Mouse (Mus musculus) ES-E14 (cell line): ENCODE measurements around the gene Tlk2.

Experiments
- CHD2 ChIP-seq: IDR thresholded peaks from 2 replicates; pipeline ENCODE4 v1.6.1; 2014; ENCODE audit warnings: mild to moderate bottlenecking, low read depth, low read length, inconsistent platforms
- HCFC1 ChIP-seq: IDR thresholded peaks from 2 replicates; pipeline ENCODE4 v1.6.1; 2012; ENCODE audit warnings: low read length, inconsistent platforms, borderline replicate concordance; ENCODE audit not compliant: insufficient read depth
- MAFK ChIP-seq: IDR thresholded peaks from 2 replicates; pipeline ENCODE4 v1.6.1; 2014; ENCODE audit warnings: mild to moderate bottlenecking, low read depth, low read length, inconsistent platforms; ENCODE audit not compliant: insufficient read depth
- ZC3H11A ChIP-seq: IDR thresholded peaks from 2 replicates; pipeline ENCODE4 v1.6.1; 2012; ENCODE audit warnings: low read depth, mild to moderate bottlenecking, inconsistent platforms, low read length, borderline replicate concordance
- ZNF384 ChIP-seq: IDR thresholded peaks from 2 replicates; pipeline ENCODE4 v1.6.1; 2012; ENCODE audit warnings: low read depth, low read length, inconsistent platforms

- TF ChIP-seq CHD2 (no peak), MAFK (no peak), ZC3H11A (no peak), ZNF384 (no peak), HCFC1 (no peak)
These were observed 148.5 kb downstream of the Tlk2 start for GRCm38 (mm10) chr11:105327101-105327500.
